Mouse (Mus musculus) heart, adult 2 months (tissue): ENCODE measurements at regions not wholly inside any gene's neighbourhood (a gene's known extent, or its start where the extent isn't known, plus 50 kb on each side); places are given as distances from the start of the nearest gene placed in this dataset.

Source experiments
- CTCF ChIP-seq: fragments of 200-600 bp; IDR thresholded peaks from 2 replicates; pipeline ENCODE4 v1.8.1; 2022; ENCODE audit warnings: antibody characterized with exemption, mild to moderate bottlenecking, moderate library complexity
- EP300 ChIP-seq: fragments of 200-500 bp; IDR thresholded peaks from 2 replicates; pipeline ENCODE4 v1.6.1; 2011; ENCODE audit warnings: low read depth, low read length, control low read depth; ENCODE audit not compliant: insufficient read depth

DNA sequence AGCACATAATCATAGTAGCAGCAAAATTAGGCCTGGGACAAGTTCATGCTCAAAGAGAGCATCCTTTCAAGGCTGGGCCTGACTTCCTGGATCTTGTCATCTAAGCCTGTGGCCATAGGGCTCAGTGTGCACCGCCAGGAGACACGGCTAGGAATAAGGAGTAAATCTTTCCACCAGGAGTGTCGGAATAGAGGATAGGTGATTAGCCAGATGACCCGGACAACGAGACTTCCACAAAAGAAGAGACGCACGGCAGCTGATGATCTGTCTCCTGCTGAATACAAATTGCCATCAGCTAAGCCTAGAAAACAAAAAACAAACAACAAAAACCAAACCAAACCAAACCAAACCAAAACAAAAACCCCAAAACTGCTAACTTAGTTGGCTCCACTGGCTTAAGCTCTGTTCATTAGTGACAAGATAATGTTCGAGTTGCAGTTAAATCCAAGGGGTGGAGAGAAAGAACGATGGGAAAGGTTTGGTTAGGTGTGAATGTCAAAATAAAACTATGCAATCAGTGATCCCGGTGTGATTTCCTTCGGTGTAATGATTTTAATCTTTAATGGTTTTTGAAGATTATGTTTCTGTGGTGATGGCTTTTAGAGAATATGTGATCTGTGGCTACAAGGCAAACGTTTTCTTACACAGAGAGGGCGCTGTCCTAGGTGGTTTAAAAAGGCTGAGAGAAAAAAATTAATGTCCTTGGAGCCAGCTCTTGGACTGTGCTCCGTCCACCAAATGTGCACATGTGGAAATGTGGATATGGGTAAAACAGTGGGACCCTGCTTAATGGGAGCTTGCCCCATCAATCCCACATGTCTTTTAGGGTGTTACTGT is 51.8 kb upstream of the Ezh2 start:
- TF ChIP-seq EP300 (no peak), CTCF (no peak)
